Mouse (Mus musculus): ENCODE data around the gene Fchsd2. TPM values are rescaled to one million over a fixed set of nuclear protein-coding genes. Genes with fewer than 3 reads are reported as not detected.
A peak's percentile ranks its signal among the peaks of the same experiment; 100 is the strongest.

Gene Fchsd2
- polyA plus RNA-seq, 1 experiment from 2014 or later, result 46.2 TPM

DNA sequence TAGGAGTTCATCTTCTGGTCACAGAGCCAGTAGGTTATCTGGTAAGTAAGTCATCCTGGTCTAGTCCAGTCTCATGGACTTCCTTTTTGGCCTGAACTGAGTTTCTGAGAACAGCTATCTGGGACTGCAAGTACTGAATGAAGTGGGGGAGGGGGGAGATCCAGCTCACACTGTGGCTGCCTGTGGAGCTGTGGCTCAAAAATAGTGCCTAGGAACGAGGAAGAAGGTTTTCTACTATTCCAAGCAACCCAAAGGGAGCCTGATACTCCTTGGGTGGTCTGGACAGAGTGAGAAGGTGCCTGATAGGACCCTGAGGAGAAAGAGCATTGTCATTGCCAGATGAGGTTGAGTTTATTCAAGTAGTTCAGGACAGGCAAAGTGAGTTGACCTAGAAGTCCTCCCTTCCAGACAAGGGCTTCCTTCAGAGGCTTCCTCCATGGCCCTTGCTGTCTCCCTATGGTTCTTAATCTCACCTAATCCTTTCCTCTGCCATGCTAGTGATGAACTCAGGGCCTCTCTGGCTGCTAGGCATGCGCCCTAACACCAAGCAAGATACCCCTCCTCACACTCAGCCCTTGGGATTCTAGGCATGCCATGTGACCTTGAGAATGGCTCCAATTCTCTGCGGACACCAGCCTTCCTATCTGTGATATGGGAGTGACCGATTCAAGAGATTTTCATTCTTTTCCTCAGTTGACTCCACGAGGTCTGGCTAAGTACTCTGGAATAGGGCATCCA lies 14.6 kb downstream of the Fchsd2 start:
- H3K4me1 ChIP-seq, result peaks cover 17% of the 10 kb centered on the region
- H3K27me3 ChIP-seq (replicated peaks), result no peaks in the 10 kb centered on the region
- 0 out of 2 replicates have a peak, but pooled peaks cover 3% of the 10 kb centered on the region for H3K36me3 ChIP-seq (replicated peaks)
- peak overlapping the region; percentile 76 for H3K4me3 ChIP-seq
- peak; percentile 3 for ATAC-seq (replicated peaks)
- H3K27ac ChIP-seq, result peak overlapping the region; percentile 98
- H3K4me2 ChIP-seq, result peak overlapping the region; percentile 86
- 26% methylated on average over 5 of the region's 5 CpGs for WGBS
- peak overlapping the region; percentile 39; the same call in 1 of the 2 replicates for H3K9ac ChIP-seq
- H3K9me3 ChIP-seq, result no peaks in the 10 kb centered on the region

DNA sequence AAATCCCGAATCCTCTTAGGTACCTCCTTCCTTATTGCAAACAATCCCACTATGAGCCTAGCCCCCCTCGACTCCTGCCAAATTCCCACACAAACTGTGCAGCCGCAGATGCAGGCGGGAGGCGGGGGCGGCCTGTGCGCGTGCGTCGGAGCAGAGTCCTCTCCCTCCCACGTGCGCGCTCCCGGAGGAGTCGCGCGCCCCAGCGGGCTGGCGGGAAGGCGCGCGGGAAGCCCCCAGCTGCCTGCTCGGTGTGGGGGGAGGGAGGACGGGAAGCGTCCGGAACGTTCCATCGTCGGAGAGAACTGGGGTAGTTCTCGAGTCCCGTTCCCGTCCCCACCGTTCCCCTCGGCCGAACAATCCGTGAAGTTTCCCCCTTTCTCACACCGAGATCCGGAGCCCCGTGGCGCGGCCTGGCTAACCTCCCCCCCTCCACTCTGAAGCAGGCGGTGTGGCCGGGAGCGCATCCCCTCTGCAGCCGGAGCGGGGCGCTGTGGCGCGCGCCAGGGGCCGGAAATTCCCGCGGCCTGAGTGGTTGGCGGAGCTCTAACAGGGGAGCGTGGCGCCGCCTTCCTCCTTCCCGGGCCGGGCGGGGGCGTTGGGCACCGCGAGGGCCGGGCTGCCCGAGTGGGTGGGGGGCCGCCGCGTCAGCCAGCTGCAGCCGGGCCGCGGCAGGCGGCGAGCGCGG lies 15.4 kb downstream of the Fchsd2 start:
- peak overlapping the region; percentile 87 for H3K9ac ChIP-seq
- peak overlapping the region; percentile 98 for H3K27ac ChIP-seq
- no peaks in the 10 kb centered on the region for H3K9me3 ChIP-seq
- H3K36me3 ChIP-seq (replicated peaks), result 0 out of 2 replicates have a peak, but pooled peaks cover 3% of the 10 kb centered on the region
- under 1% methylated on average over 65 of the region's 75 CpGs for WGBS
- no peaks in the 10 kb centered on the region for H3K27me3 ChIP-seq (replicated peaks)
- ATAC-seq (replicated peaks), result peak; percentile 96
- peaks cover 17% of the 10 kb centered on the region for H3K4me1 ChIP-seq
- peak overlapping the region; percentile 86 for H3K4me2 ChIP-seq
- peak overlapping the region; percentile 76 for H3K4me3 ChIP-seq

DNA sequence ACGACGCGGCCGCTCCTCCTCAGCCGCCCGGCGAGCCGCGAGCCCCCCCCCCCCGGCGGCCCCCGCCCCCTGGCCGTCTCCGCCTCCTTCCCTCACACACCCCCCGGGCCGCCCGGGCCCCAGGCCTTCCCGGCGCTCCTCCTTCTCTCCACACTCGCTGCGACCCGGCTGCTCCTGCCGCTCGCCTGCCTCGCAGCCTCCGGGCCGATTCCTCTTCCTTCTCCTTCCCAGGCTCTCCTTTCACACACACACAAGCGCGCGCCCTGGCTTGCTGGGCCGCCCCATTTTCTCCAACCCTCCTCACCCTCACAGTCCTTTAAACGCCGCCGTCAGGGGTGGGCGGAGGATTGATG lies 16.0 kb downstream of the Fchsd2 start:
- Histone ChIP-seq H3K4me2 (peak overlapping the region; percentile 86), H3K27me3 (replicated peaks) (no peaks in the 10 kb centered on the region), H3K9me3 (no peaks in the 10 kb centered on the region), H3K4me3 (peak overlapping the region; percentile 76), H3K9ac (peak overlapping the region; percentile 87), H3K36me3 (replicated peaks) (0 out of 2 replicates have a peak, but pooled peaks cover 3% of the 10 kb centered on the region), H3K27ac (peak overlapping the region; percentile 98), H3K4me1 (peaks cover 17% of the 10 kb centered on the region)
- WGBS, result 0% methylated on average over 11 of the region's 35 CpGs
- peak; percentile 77; the same call in 1 of the 2 replicates for ATAC-seq (replicated peaks)

DNA sequence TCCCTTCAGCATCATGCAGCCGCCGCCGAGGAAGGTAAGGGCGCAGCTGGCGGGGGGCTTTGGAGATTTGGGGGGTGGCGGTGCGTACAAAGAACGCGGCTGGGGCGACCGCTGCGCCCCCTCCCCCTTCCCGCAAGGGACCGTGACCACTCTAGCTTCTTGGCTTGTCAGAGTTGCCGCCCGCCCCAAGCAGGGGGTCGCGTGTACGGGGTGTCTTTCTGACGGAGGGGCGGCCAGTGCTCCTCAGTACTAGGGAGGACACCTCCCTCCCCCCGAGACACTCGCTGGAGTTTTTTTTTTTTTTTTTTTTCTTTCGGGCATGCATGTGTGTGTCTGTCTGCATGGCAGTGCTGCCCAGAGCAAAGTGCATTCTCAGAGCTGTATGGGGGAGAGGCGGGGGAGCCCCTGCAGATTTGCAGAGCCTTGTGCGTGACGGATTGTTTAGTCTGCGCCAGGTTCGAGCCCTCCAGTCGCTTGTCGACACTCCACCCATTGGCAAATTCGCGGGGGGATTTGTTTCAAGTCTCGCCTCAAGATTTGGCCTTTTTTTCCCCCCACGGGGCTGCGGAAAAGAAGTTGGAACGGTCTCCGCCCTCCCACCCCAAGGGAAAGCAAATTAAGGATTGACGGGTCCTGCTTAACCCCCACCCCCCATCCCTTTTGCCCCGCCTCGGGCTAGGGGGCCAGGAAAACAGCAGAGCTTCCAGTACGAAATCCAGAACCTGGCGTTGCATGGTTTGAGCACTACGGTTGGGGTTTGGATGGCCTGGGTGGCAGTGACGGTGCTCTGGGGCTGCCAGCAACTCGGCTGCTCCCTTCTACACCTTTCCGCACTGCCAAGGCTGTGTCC lies 16.6 kb downstream of the Fchsd2 start:
- under 1% methylated on average over 47 of the region's 47 CpGs for WGBS
- Histone ChIP-seq H3K9me3 (no peaks in the 10 kb centered on the region), H3K9ac (peak overlapping the region; percentile 87), H3K27ac (peak overlapping the region; percentile 98), H3K4me3 (peak overlapping the region; percentile 76), H3K4me1 (peaks cover 17% of the 10 kb centered on the region), H3K27me3 (replicated peaks) (no peaks in the 10 kb centered on the region), H3K4me2 (peak overlapping the region; percentile 86), H3K36me3 (replicated peaks) (0 out of 2 replicates have a peak, but pooled peaks cover 3% of the 10 kb centered on the region)
- ATAC-seq (replicated peaks), result peak; percentile 15

DNA sequence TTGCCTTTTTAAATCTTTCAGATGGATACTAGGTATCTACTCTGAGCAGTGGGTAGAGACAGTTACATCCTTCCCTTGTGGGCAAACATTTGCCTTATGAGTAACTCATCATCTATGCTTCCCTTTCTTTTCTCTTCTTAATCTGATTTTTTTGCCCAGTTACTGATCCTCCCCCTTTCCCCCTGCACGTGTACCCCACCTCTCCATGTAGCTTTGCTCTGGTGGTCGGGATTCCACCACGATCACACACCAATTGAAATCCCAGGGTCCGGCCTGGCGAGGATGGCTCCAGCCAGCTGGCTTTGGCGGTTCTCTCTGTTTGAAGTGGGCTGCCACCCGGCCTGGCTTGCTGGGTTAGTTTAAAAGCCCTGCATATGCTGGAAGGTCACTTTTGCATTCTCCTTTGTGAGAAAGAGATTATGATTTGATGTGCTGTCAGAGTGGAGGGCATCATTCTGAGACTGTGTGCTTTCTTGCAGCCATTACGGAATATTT lies 17.2 kb downstream of the Fchsd2 start:
- Histone ChIP-seq H3K9me3 (no peaks in the 10 kb centered on the region), H3K9ac (peak overlapping the region; percentile 87), H3K27ac (peak overlapping the region; percentile 98), H3K27me3 (replicated peaks) (no peaks in the 10 kb centered on the region), H3K4me3 (peak overlapping the region; percentile 76), H3K4me1 (peaks cover 21% of the 10 kb centered on the region), H3K4me2 (peak overlapping the region; percentile 86), H3K36me3 (replicated peaks) (peaks cover 3% of the 10 kb centered on the region; the same call in 1 of the 2 replicates)
- no peak for ATAC-seq (replicated peaks)
- 6% methylated on average over 8 of the region's 8 CpGs for WGBS

DNA sequence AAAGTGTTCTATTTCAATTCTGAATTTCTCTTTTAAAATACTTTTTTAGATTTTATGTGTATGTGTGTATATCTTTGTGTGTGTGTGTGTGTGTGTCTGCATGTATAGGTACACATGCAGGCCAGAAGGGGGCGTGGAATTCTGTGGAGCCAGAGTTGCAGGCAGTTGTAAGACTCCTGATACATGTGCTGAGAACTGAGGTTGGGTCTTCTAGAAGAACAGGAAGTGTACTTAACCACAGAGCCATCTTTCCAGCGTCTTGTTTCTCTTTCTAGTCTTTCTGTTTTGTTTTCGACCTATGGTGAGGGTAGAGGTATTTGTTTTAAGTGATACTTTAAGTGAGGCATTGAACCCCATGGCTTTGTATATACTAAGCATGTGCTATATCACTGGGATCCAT lies 20.7 kb downstream of the Fchsd2 start:
- no peak overlapping the region for H3K4me2 ChIP-seq
- 92% methylated on average over 3 of the region's 3 CpGs for WGBS
- H3K9ac ChIP-seq, result no peak overlapping the region
- peaks cover 22% of the 10 kb centered on the region for H3K36me3 ChIP-seq (replicated peaks)
- ATAC-seq (replicated peaks), result no peak
- no peaks in the 10 kb centered on the region for H3K27me3 ChIP-seq (replicated peaks)
- no peaks in the 10 kb centered on the region for H3K9me3 ChIP-seq
- H3K4me3 ChIP-seq, result no peak overlapping the region
- H3K27ac ChIP-seq, result no peak overlapping the region
- peaks cover 14% of the 10 kb centered on the region for H3K4me1 ChIP-seq

DNA sequence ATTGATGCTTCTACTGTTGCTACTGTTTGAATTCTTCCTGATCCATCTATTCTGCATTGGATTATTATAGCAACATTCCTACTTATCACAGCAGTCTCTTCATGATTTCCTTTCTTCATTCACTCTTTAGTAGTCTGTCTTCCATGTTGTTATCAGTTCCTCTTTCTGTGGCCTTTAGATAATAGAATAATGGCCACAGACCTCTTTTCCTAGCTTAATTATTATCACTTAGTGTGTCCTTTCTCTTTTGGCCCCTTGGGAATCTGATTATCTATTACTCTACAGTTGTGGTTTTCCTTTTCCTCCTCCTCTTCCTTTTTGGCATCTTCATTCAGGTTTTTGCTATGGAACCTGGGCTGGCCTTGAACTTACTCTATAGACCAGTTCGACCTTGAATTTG lies 21.7 kb downstream of the Fchsd2 start:
- H3K27ac ChIP-seq, result no peak overlapping the region
- H3K9ac ChIP-seq, result no peak overlapping the region
- no peaks in the 10 kb centered on the region for H3K27me3 ChIP-seq (replicated peaks)
- no peak overlapping the region for H3K4me2 ChIP-seq
- peaks cover 22% of the 10 kb centered on the region for H3K36me3 ChIP-seq (replicated peaks)
- H3K4me1 ChIP-seq, result peaks cover 14% of the 10 kb centered on the region
- 98% methylated on average over 1 of the region's 1 CpGs for WGBS
- ATAC-seq (replicated peaks), result no peak
- H3K4me3 ChIP-seq, result no peak overlapping the region
- H3K9me3 ChIP-seq, result no peaks in the 10 kb centered on the region

DNA sequence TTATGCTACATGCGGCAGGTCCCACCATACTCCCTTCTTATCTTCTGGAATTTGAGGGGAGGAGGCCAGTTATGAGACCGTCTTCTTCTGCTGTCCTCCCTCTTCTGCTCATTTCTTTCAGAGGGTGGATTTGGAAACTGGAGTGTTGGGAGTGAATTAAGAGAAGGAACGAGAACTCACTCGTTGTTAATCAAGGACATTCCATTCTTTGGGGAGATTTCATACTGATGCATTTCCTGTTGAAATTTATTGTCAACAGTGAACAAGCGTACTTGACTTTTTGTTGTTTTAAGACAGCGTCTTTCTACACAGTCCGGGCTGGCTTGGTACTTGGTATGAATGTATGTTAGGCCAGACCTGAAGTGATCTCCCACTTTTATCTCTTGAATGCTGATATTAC lies 26.7 kb downstream of the Fchsd2 start:
- ATAC-seq (replicated peaks), result no peak
- 92% methylated on average over 7 of the region's 7 CpGs for WGBS

DNA sequence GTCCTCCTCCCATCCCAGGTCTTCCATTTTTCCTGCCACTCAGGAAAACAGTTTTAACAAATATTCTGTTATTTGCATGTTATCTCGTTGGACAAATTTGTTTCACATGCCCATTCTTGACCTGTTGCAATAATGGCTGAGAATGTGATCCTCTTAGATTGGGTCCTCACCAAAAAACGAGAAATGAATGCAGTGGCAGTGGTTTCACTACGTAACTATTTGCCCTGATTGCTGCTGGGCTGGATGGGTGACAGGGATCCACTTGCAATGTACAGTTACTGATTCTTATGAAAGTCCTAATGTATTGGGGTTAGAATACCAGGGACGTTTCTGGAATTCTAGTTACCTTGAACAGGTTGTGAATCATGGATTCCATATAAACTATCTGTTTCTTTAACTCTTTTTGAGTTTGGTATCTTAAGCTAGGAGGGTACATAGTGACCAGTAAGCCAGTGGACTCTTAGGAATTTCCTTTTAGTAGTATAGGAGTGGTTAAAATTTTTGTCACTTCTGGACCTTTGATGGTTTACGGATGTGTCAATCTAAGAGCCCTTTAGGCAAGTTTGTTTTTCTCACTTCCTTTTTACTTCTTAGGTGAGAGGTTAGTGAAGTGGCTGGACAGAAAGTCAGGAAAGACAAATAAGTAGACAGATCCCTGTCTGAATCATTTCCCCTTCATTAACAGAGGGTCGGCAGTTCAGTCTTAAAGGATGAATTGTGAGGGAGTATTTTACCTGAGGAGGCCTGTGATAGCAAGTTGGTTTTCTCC lies 31.1 kb downstream of the Fchsd2 start:
- H3K4me2 ChIP-seq, result no peak overlapping the region
- no peak for ATAC-seq (replicated peaks)
- H3K27ac ChIP-seq, result no peak overlapping the region
- H3K9me3 ChIP-seq, result no peaks in the 10 kb centered on the region
- H3K27me3 ChIP-seq (replicated peaks), result no peaks in the 10 kb centered on the region
- no peak overlapping the region for H3K4me3 ChIP-seq
- H3K9ac ChIP-seq, result no peak overlapping the region
- H3K36me3 ChIP-seq (replicated peaks), result peaks cover 3% of the 10 kb centered on the region; the same call in 1 of the 2 replicates
- 0 out of 2 replicates have a peak, but pooled peaks cover 7% of the 10 kb centered on the region for H3K4me1 ChIP-seq
- WGBS, result 88% methylated on average over 6 of the region's 6 CpGs

More for the DNA sequence above, 26.7 kb downstream of the Fchsd2 start:
- H3K27me3 ChIP-seq (replicated peaks), result no peaks in the 10 kb centered on the region
- H3K27ac ChIP-seq, result no peak overlapping the region
- H3K4me1 ChIP-seq, result peaks cover 8% of the 10 kb centered on the region; the same call in 1 of the 2 replicates
- no peak overlapping the region for H3K4me3 ChIP-seq
- peaks cover 23% of the 10 kb centered on the region for H3K36me3 ChIP-seq (replicated peaks)
- H3K9me3 ChIP-seq, result no peaks in the 10 kb centered on the region
- H3K4me2 ChIP-seq, result no peak overlapping the region
- H3K9ac ChIP-seq, result no peak overlapping the region

DNA sequence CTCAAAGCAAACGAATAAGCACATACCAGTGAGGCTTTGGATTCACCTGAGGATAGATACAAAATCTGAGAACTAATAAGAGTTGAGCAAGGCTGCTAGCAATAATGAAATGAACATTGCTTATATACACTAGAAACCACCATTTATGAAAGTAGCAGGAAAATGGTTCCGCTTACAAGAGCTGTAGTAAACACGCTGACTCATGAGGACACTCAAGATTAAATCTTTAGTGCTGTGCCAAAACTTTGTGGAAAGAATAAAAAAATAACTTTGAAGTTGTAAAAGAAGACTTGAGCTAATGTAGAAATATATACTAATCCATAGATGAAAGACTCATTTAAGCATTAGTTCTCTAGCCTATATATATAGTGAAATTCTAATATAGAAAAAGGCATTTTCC lies 35.1 kb downstream of the Fchsd2 start:
- no peak overlapping the region for H3K9ac ChIP-seq
- H3K4me1 ChIP-seq, result 0 out of 2 replicates have a peak, but pooled peaks cover 12% of the 10 kb centered on the region
- no peak overlapping the region for H3K27ac ChIP-seq
- no peak overlapping the region for H3K4me3 ChIP-seq
- no peak overlapping the region for H3K4me2 ChIP-seq
- no peaks in the 10 kb centered on the region for H3K9me3 ChIP-seq
- H3K36me3 ChIP-seq (replicated peaks), result no peaks in the 10 kb centered on the region
- no peak for ATAC-seq (replicated peaks)
- no peaks in the 10 kb centered on the region for H3K27me3 ChIP-seq (replicated peaks)
- WGBS, result 93% methylated on average over 3 of the region's 3 CpGs

DNA sequence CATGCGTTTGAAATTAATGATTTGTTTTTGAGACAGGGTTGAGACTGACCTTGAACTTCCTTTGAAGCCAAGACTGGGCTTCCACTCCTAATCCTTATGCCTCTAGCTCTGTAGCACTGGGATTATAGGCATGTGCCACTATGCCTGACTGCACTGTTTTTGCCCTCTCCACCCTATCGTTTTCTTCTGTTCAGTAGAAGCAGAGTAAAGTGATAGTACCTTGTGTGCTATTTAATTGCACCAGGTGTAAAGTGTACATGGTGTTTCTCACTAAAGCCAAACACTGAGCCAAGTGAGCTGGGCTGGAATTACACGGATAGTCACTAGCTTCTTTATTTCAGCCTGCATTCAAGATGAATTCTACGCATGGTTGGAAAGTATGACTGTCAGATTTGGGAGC lies 35.9 kb downstream of the Fchsd2 start:
- no peak overlapping the region for H3K9ac ChIP-seq
- H3K36me3 ChIP-seq (replicated peaks), result no peaks in the 10 kb centered on the region
- no peak overlapping the region for H3K4me2 ChIP-seq
- H3K9me3 ChIP-seq, result no peaks in the 10 kb centered on the region
- no peaks in the 10 kb centered on the region for H3K27me3 ChIP-seq (replicated peaks)
- no peak overlapping the region for H3K27ac ChIP-seq
- 0 out of 2 replicates have a peak, but pooled peaks cover 12% of the 10 kb centered on the region for H3K4me1 ChIP-seq
- ATAC-seq (replicated peaks), result no peak
- WGBS, result 70% methylated on average over 4 of the region's 4 CpGs
- H3K4me3 ChIP-seq, result no peak overlapping the region
